Mouse (Mus musculus) v-Abl transformed pro-B cells (cell line): Measurements from ENCODE around the gene Ptprj.

Experiments
- in situ Hi-C, 2 experiments: fragments of 400-800 bp; cut with MboI; formaldehyde crosslinking; loops; one replicate each; pipeline ENCODE4 v1.15.1; 2025; ENCODE audit not compliant: unreplicated experiment in 2 of 2

Gene Ptprj

DNA sequence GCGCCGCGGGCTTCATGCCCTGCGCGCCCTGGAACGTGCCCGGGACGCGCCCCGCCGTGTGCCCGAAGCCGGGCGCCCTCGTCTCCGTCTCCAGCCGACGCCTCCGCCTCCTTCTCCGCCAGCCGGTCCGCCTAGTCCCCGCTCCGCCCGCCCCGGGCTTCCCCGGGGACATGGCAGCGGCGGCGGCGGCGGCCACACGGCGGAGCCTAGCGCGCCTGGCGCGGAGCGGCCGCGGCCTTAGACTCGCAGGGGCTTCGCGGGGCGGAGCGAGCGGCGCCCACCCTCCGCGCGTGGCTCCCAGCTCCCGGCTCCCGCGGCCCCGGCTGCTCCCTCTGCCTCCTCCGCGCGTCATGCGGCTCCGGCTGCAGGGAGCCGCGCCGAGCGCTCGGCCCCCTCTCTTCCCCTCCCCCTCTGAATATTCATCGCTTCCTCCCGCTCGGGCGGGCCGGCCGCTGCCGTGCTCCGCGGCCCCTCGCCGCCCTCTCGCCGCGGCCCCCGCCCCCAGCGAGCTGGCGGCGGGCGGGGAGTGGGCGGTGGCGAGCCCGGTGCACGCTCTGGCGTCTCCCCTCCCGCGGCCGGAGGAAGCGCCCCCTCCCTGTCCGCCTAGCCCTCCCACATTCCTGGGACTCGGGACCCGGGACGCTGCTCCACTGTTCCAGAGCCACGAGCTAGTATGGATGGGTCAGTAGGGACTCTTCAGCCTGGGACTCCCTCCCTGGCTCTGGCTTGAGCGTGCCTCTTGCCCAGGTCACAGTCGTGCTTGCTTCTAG is at the start of gene Ptprj:
Gene Ptprj (minus strand): TSS at position 412 of the 770 bp plus-strand sequence.
- in situ Hi-C loops = loop anchor here (5.0 to 10.0 kb wide), 3 partner anchors 78 to 103 kb away; partner anchors contain the start of gene Nup160 (in 1 of the 2)

DNA sequence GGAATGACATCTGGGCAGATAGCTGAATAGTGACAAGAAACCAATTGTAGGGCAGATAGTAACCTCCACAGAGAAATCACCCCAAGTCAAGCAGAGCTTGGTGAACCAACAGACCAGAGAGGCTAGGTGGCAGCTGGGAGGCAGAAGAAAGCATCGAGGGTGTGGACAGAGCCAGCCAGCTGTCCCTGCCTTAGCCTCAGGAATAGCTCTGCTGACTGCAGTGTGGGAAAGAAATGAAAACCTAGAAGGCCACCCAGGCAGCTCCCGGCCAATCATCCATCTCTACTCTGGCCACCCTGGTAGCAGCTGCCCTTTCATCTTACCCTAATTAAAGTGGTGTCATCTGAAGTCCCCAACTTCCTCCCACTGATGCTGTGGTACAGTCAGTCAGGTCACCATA is 49.1 kb upstream of the Ptprj start:
- in situ Hi-C loops = loop anchor here in 1 of 2 experiments (10.0 kb wide), 1 partner anchor 125 kb away; no protein-coding TSS in a partner anchor

DNA sequence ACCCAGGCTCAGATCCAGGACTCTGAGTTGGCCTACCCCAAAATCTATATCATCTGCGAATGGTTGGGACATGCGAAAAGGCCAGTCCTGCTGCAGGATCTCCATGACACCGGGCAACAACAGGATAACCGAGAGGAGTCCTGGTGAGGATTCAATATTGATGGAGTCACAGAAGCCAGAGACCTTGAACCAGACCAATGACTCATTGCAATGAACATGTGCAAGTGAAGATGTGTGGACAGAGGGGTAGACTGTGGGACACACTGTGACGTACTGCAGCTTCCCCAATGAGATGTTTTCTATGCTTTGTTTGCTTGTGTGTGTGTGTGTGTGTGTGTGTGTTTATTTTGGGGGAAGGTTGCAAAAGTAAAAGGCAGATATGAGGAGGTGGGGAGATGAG is 47.8 kb upstream of the Ptprj start:
- in situ Hi-C loops = loop anchor here in 1 of 2 experiments (10.0 kb wide), 1 partner anchor 123 kb away; no protein-coding TSS in a partner anchor

DNA sequence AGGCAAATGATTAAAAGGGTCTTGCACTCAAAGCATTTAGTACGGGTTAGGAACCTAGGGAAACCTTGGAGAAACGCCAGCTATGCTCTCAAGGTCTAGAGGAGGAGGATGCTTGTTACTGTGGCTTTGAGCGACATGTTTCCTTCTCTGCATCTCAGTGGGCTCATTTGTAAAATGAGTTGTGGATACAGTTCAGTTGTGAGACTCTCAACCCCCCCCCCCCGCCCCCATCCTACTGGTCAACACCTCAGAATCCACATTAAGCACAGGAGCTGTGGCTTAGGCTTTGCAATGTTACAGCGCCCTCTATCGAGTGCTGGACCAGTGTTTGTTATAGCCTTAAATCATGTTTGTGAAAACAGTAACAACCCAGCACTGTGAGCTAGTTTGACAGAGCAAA is 44.5 kb upstream of the Ptprj start:
- in situ Hi-C loops = loop anchor here (5.0 to 10.0 kb wide), 3 partner anchors 38 to 148 kb away; no protein-coding TSS in a partner anchor

DNA sequence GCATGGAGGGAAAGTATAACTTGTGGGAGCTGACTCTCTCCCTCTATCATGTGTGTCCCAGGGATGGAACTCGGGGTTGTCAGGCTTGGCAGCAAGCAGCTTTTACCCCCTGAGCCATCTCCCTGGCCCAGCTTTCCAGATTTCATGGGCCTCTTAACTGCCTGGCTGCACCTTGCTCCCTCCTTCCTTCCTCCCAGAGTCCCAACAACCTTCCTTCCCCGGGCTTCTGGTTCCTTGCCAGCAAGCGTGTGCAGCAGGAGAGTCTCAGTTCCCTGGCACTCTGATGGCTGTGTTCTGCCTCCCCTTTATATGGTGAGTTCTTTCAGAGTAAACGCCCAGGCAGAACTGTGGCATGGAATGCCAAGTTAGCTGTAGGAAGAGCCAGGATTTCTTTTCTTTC is 43.9 kb upstream of the Ptprj start:
- in situ Hi-C loops = loop anchor here (5.0 to 10.0 kb wide), 3 partner anchors 37 to 147 kb away; no protein-coding TSS in a partner anchor

DNA sequence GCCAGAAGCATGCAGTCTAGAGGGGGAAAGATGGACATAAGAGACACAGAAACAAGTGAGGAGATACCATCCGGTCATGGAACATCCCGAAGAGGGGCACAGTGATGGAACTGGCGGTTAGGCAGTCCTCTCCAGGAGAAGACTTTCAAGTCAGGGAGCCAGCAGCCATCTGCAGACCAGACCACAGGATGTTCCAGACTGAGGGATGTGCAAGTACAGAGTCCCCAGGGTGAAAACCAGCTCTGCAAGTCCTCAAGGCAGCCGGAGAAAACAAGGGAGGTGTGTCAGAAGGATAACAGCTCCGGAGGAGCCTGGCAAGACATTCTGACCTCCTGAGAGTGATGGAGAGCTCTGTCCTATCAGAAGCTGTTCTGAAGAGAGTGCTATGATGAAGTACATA is 40.4 kb upstream of the Ptprj start:
- in situ Hi-C loops = loop anchor here (5.0 to 10.0 kb wide), 3 partner anchors 34 to 144 kb away; no protein-coding TSS in a partner anchor

DNA sequence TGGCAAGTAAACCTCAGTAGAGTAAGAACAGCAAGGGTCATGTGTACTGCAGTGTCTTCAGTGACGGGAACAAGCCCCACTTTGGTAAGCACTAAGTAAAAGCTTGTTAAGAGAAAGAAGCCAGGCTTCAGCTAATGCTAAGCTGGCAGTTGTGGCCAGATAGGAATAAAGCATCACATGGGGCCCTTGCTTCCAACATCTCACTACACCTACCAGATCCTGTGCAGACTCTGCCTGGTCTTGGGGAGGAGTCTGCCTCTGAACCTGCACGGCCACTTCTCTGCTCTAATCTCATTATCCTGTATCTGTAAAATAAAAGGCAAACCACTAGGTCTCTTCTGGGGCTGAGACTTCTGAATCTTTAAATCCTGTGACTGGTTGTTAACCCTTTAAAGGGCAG is 39.2 kb upstream of the Ptprj start:
- in situ Hi-C loops = loop anchor here (5.0 to 10.0 kb wide), 3 partner anchors 32 to 142 kb away; no protein-coding TSS in a partner anchor

DNA sequence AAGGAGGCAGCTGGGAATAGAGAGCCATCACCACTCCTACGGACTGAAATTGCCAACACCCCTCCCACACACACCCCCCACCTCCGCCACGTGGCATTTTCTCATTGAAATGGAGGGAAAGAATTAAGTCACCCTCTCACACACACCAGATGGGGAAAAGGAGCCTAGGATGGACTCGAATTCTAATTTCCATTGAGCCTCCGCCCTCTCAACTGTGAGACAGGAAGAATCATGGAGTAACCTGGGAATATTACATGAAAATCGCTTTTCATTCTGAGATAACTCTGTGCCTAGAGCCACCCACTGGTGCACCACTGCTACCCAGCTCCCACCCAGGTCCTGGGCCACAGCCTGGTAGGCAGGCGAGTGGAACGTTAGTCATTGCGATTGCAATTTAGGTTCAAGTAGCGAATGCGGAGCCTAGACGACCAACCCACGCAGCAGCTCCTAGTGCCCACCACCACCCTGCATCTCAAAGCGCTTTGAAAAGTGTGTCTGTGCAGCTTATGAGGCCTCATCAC is 34.3 kb upstream of the Ptprj start:
- in situ Hi-C loops = no loop called here

DNA sequence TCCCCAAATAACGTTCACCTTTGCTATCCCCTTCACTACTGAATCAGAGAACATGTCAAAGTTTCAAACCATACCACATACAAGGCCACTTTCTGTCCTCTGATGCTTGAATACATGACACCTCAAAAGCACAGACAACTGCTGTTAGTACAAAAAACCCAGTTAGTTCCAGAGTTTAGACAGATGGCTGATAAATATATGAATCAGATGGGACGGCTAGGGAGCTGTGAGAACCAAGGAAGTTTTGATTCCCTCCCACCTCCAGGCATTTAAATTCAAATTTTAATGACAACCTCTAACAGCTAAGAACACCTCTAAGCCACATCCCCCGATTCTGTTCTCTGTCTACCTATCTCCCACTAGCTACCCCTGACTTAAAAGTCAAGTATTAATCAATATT is 33.1 kb upstream of the Ptprj start:
- in situ Hi-C loops = no loop called here

DNA sequence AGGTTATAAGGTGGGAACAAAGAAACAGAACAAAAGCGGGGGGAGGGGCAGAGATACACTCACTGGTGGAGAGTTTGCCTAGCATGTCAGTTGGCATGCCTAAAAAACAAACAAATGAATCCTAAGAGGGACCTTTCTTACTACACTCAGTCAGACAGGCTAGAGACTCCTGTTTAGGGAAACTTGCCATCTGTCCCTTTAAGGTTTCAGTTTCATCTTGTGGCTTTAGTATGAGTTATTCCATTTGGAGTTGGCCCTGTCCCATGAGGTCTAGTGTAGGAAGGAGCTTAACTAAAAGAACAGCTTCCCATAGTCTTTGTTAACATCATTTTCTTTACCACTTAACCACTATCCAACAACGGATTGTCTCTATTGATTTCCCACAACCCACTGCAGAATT is 32.6 kb upstream of the Ptprj start:
- in situ Hi-C loops = no loop called here

DNA sequence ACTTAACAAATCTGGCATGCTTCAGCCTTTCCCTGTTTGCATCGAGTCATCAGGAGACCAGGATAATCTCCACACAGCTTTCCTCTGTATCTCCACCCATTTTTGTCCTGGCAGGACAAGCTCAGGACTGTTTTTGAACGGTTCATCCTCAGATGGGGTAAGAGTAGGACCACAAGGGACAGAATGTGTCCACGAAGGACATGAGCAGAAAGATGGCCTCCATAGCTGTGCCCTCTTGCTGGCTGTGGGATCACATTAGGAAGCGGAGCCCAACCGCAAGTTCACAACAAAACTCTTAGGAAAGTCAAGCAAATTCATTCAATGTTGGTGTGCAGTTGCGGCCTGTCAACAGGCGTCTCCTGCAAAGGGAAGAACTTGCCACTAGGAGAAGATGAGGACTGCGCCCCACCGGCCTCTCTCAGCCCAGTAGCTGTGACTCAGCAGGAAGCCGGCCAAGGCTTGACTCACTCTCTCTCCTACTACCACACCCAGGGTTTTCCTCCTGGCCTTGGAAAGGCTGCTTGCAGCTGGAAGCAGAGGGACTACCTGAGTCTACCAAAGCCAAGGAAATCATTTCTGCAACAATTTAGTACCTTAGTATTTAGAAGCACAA is 31.6 kb upstream of the Ptprj start:
- in situ Hi-C loops = no loop called here

DNA sequence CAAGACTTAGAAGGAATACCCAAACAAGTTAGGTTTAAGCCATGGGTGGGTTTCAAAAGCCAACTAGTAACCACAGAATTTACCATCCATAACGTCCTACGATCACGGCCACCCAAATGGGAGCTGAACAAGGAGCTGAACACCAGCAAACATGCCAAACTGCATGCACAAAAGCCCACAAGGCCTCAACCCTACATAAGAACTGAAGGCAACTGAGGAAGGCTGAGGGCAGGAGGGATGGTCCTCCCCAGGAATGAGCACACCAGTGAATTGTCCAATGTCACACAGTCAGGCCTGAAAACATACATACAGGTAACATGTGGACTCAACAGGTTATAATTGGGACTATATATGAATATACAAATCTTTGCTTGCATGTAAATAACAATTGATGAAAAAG is 20.6 kb upstream of the Ptprj start:
- in situ Hi-C loops = no loop called here

DNA sequence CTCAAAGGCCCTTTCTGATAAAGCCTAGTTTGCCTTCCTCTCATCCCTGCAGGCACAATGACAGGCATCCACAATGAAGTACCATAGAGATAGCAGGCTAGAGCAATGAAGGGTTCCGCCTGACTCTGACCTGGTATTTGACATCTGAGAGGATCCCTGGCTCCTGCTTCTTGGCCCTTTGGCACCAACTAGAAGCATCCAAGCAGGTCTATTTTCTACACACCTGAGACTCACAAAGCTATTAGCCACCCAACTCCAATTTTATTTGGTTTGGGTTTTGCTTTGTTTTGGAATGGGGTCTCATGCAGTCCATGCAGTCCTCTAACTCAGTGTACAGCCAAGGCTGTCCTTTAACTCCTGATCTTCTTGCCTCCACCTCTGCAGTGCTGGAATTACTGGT is 7.7 kb upstream of the Ptprj start:
- in situ Hi-C loops = loop anchor here (5.0 to 10.0 kb wide), 2 partner anchors 34 to 87 kb away; partner anchors contain the start of gene Nup160 (in 1 of the 2)

DNA sequence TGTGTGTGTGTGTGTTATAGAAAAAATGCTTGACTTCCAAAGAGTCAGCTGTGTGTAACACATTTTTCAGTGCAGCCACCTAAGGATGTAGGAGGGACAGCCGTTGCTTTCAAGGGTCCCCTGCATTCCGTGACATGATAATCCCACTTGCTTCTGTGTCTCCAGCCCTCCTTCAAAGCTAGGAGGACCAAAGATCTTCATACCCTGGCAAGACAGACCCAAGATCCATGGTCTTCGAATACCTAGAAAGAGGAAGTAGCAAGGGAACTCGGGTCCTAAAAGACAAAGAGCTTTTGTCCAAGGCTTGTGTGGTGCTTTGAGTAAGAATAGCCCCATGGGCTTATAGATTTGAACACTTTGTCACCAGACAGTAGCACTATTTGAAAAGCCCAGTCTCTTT is 4.1 kb upstream of the Ptprj start:
- in situ Hi-C loops = loop anchor here (5.0 to 10.0 kb wide), 3 partner anchors 82 to 107 kb away; partner anchors contain the start of gene Nup160 (in 1 of the 2)

DNA sequence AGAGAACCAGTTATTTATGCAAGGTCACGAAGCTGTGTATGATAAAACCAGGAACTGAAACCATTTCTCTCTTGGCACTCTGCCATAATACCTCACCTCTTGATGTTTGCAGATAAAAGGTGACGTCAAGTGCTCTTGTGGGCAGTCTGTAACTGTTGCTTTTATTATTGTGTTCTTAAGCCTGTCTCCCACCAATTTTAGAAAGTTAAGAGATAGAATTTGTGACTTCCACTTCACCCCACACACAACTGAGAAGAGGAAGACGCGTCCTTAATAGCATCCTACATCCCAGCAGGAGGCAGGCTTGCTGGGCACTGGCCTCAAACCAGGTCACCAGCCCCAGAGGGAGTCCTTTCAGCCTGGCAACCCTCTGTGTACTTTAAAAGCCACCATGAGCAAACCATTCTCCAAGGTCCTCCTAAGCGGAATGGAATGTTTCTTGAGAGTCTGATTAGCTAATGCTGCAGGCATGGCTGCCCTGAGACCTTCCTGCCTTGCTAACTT is 3.2 kb upstream of the Ptprj start:
- in situ Hi-C loops = loop anchor here (5.0 to 10.0 kb wide), 3 partner anchors 81 to 106 kb away; partner anchors contain the start of gene Nup160 (in 1 of the 2)

DNA sequence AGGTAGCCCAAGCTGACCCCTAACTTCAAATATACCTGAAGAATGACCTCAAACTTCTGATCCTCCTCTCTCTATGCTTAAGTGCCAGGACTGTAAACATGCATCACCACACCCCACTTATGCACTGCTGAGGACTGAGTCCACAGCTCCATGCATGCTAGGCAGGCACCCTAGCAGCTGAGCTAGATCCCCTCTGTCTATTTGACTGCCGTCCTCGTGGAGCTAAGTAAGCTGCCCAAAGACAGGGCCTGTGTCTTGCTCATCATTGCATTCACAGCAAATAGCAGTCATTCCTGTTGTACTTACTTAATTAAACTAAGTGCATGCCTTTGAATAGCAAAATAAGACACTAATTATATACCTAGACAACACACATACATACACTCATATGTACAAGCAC is 2.4 kb upstream of the Ptprj start:
- in situ Hi-C loops = loop anchor here (5.0 to 10.0 kb wide), 3 partner anchors 81 to 106 kb away; partner anchors contain the start of gene Nup160 (in 1 of the 2)

DNA sequence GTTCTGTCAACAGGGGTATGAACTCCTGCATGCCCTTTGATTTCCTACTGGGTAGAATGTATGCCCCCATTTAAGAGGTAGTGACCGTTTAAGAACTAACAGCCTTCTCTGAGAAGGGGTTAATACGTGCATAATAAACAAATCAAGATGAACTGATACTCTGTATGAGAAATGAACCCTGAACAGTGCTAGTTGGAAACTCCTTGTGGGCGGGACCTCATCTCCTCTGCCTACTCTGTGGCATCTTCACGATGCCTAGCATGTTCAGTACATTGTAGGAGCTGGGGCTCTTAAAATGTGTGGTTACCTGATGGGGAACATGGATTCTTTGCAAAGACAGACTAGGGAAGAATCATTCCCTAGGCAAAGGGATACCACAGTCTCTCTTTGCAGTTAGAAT is 1.9 kb upstream of the Ptprj start:
- in situ Hi-C loops = loop anchor here (5.0 to 10.0 kb wide), 3 partner anchors 80 to 105 kb away; partner anchors contain the start of gene Nup160 (in 1 of the 2)

DNA sequence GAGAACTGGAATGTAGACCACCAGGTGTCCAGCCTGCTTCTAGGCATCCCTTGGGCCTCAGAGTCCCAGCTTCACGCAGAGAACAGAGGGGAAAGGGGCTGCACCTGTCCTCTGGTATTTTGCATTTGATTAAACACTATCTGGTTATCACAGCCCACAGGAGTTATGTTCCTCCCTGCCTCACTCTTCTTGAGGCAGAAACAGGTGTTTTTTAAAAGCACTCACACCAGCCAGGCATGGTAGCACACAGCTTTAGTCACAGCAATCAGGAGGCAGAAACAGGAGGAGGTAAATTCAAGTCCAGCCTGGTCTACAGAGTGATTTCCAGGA is 1.3 kb upstream of the Ptprj start:
- in situ Hi-C loops = loop anchor here (5.0 to 10.0 kb wide), 3 partner anchors 79 to 104 kb away; partner anchors contain the start of gene Nup160 (in 1 of the 2)

DNA sequence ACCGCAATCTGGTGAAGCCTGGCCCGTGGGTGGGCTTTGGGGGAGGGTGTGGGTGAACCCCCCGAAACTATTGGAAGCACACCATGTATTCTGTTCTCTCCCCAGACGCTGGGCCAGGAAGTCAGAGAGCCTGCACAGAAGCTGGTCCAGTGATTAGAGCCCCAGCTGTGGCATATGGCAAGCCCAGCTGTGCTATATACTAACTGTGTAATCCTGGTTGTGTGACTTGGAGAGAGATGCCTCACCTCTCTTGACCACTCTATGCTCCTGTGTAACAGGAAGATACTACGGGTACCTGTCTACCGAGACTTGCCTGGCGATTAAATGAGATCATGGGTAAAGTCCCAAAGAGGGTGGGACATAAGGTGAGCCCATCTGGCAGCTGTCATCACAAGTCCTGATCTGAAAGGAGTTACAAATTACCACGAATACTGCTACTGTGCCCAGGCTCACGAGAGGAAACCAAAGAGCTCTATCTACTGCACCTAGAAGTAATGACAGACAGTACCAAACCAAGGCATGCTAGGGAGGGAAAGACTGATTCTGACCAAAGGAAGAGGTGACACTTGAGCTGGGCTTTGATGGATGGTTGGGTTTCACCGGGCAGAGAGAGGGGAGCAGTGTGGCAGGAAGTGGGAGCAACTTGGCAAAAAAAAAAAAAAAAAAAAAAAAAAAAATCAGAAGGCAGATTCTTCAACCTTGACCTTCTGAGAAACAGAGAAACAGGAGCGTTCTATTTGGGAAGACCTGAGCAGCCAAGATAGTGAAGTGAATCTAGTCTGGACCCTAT is 754 bp upstream of the Ptprj start:
- in situ Hi-C loops = loop anchor here (5.0 to 10.0 kb wide), 3 partner anchors 79 to 104 kb away; partner anchors contain the start of gene Nup160 (in 1 of the 2)

DNA sequence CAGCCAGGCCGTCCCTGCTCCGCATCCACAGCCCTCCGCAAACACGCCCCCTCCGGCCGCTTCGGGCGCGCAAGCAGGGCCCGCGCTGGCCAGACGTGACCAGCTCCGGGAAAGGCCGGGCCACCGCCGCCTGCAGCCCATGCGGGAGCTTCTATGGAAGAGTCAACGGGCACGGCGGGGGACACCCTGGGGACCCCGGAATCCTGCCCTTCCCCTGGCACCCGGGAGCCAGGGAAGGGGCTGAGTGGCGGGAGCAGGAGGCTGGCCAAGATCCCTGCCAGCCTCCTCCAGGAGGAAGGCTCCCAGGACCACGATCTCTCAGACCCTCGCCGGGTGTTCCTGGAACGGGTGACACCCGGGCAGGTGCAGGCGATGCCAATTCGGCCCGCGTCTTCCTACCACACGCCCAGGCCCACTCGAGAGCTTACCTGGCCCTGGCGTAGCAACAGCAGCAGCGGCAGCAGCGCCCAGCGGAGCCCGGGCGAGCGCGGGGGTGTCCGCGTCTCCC is 665 bp downstream of the Ptprj start:
- in situ Hi-C loops = loop anchor here (5.0 to 10.0 kb wide), 6 partner anchors 47 to 102 kb away; partner anchors contain the start of gene Nup160 (in 2 of the 2)
